Mouse (Mus musculus) kidney, adult 2 months (tissue): Measurements from ENCODE around the gene Calhm6.

Experiments
- CTCF ChIP-seq: fragments of 200-500 bp; conservative IDR thresholded peaks from 2 replicates; pipeline ENCODE4 v1.5.1; 2011; ENCODE audit warnings: low read depth, mild to moderate bottlenecking, control low read depth, low read length, moderate library complexity, mixed read lengths; ENCODE audit not compliant: insufficient read depth, insufficient read length
- POLR2A ChIP-seq: fragments of 200-500 bp; IDR thresholded peaks from one replicate; pipeline ENCODE4 v1.6.1; 2011; ENCODE audit warnings: low read depth, low read length, control low read depth

DNA sequence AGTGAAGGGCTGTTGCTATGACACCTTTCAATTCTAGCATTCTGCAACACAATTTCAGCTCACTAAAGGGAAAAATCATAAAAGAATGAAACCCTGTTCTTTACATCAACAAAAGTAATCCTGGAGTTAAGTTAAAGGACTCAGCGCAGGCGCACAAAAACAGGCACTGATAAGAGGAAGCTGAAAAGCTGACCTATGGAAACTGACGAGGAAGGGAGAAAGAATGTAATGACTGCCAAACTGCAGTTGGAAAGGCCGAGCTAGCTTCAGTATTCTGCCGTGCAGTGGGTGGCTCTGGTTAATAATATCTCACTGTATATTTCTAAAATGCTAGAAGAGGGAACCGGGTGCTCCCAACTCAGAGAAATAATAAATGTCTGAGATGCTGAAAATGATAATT is 10.2 kb upstream of the Calhm6 start:
- no peak for TF ChIP-seq CTCF
- no peak for TF ChIP-seq POLR2A
